Mouse (Mus musculus) lung, postnatal 0 days (tissue): Measurements from ENCODE around the gene Cysrt1. TPM values are rescaled to one million over a fixed set of nuclear protein-coding genes. Genes with fewer than 3 reads are reported as not detected.

Source experiments
- ATAC-seq: fragments of 200-750 bp; cut with Nextera tagmentation; 2 replicates; pipeline ENCODE4 v1.8.0; 2017; ENCODE audit warnings: moderate library complexity
- DNase-seq: peaks from one replicate; pipeline ENCODE4 v3.0.0-alpha.2; 2016; ENCODE audit warnings: low spot score
- H3K27ac ChIP-seq: fragments of 300-500 bp; sonication (generic); 2 replicates; pipeline ENCODE4 v1.5.1; 2014; ENCODE audit warnings: antibody characterized with exemption, mild to moderate bottlenecking, low read length, mixed read lengths
- H3K27me3 ChIP-seq: fragments of 300-500 bp; sonication (generic); replicated peaks from 2 replicates; pipeline ENCODE4 v1.6.1; 2014; ENCODE audit warnings: low read length, mixed read lengths; ENCODE audit not compliant: insufficient read depth
- H3K36me3 ChIP-seq: fragments of 300-500 bp; sonication (generic); 2 replicates; pipeline ENCODE4 v1.6.1; 2014; ENCODE audit warnings: low read length, mixed read lengths; ENCODE audit not compliant: insufficient read depth
- H3K4me1 ChIP-seq: fragments of 300-500 bp; sonication (generic); 2 replicates; pipeline ENCODE4 v1.6.1; 2014; ENCODE audit warnings: antibody characterized with exemption, low read depth, low read length, mixed read lengths; ENCODE audit not compliant: insufficient read depth
- H3K4me2 ChIP-seq: fragments of 300-500 bp; sonication (generic); replicated peaks from 2 replicates; pipeline ENCODE4 v1.6.1; 2014; ENCODE audit warnings: low read depth, mild to moderate bottlenecking, low read length, moderate library complexity, mixed read lengths
- H3K4me3 ChIP-seq: fragments of 300-500 bp; sonication (generic); 2 replicates; pipeline ENCODE4 v1.5.1; 2014; ENCODE audit warnings: low read depth, low read length
- H3K9ac ChIP-seq: fragments of 300-500 bp; sonication (generic); replicated peaks from 2 replicates; pipeline ENCODE4 v1.6.1; 2014; ENCODE audit warnings: low read depth, mild to moderate bottlenecking
- H3K9me3 ChIP-seq: fragments of 300-500 bp; sonication (generic); 2 replicates; pipeline ENCODE4 v1.6.1; 2016; ENCODE audit warnings: low read length, mixed read lengths
- CTCF ChIP-seq: IDR thresholded peaks from 2 replicates; pipeline ENCODE4 v1.5.1; 2016; ENCODE audit warnings: antibody characterized with exemption, mild to moderate bottlenecking
- EP300 ChIP-seq: IDR thresholded peaks from 2 replicates; pipeline ENCODE4 v1.6.1; 2016; ENCODE audit warnings: antibody characterized with exemption, mild to moderate bottlenecking, control low read depth
- WGBS: fragments of 180-500 bp; shearing (Covaris S2); extraction: QIAGEN DNeasy Blood & Tissue Kit; methylation state at CpG from one replicate; pipeline ENCODE4 v1.1.7; 2014; 5-methylcytosine and 5-hydroxymethylcytosine counted together
- polyA plus RNA-seq: library from polyadenylated mRNA; unstranded; fragments of >200 nt; fragmentation: Nextera tagmentation; extraction: Ambion mirVana; gene quantifications from 2 replicates; pipeline ENCODE4 v1.2.1, GENCODE M21; 2015

The Cysrt1 gene
- polyA plus RNA-seq, 1 experiment from 2014 or later, result 0.85 TPM

DNA sequence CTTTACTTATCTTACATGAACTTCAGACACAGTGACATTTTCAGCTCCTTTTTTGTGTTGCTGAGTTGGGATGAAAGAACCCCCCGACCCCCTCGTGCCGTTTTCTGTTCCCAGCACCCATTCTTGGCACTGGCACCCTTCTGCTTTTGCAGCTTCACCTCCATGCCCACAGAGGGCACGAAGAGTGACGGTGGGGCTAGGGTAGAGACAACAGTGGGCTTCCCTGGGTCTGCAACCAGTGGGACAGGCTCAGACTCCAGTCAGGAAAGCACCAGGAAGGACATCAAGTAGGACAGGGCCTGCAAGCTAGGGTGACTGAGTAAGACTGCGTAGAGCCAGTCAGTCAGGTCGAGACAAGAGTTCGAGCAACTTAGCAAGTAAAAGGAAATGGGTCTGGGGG, 1.9 kb downstream of the Cysrt1 start:
- Histone ChIP-seq H3K4me2 (peak overlapping the region; percentile 79), H3K27me3 (peaks cover 9% of the 10 kb centered on the region; the same call in 1 of the 2 replicates), H3K9ac (no peak overlapping the region), H3K4me3 (no peak overlapping the region), H3K27ac (no peak overlapping the region), H3K9me3 (no peaks in the 10 kb centered on the region), H3K4me1 (peaks cover 11% of the 10 kb centered on the region), H3K36me3 (no peaks in the 10 kb centered on the region)
- 46% methylated on average over 8 of the region's 8 CpGs for WGBS
- no peak for ATAC-seq
- no peak for TF ChIP-seq CTCF
- no peak for TF ChIP-seq EP300
- no peak for DNase-seq

GRCm38 (mm10) chr2:25239766-25240165, 2.5 kb downstream of the Cysrt1 start:
- Histone ChIP-seq H3K36me3 (no peaks in the 10 kb centered on the region), H3K27ac (no peak overlapping the region), H3K9ac (no peak overlapping the region), H3K9me3 (no peaks in the 10 kb centered on the region), H3K27me3 (peaks cover 9% of the 10 kb centered on the region; the same call in 1 of the 2 replicates), H3K4me2 (no peak overlapping the region), H3K4me1 (peaks cover 11% of the 10 kb centered on the region), H3K4me3 (no peak overlapping the region)
- no peak for DNase-seq
- TF ChIP-seq EP300 (no peak), CTCF (no peak)
- WGBS, result 77% methylated on average over 3 of the region's 3 CpGs
- no peak for ATAC-seq

DNA sequence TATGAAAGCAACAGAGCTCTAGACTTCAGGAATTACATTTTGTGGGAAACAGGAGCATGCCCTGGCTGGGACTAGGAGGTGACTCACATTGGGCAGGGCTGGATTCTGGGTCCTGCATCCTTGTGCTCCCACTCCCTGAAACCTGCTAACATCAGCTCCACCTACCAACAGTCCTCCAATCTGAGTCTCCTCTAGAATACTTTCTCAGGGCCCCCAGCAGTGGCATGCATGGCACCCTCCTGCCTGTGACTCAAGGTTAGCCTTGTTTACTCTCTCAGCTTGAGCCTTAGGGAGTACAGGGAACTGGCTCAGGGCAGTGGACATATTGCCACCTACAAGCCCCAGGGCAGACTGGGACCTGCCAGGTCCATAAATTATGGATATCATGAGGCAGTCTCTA, 4.1 kb downstream of the Cysrt1 start:
- DNase-seq (peak; percentile 70), ATAC-seq (peak; percentile 43)
- H3K27me3 ChIP-seq, result peaks cover 9% of the 10 kb centered on the region; the same call in 1 of the 2 replicates
- H3K4me1 ChIP-seq, result peaks cover 11% of the 10 kb centered on the region
- TF ChIP-seq CTCF (no peak), EP300 (no peak; the same call in 1 of the 2 replicates)
- no peak overlapping the region for H3K9ac ChIP-seq
- H3K36me3 ChIP-seq, result no peaks in the 10 kb centered on the region
- H3K4me2 ChIP-seq, result no peak overlapping the region
- no peak overlapping the region for H3K4me3 ChIP-seq
- H3K27ac ChIP-seq, result peak overlapping the region; percentile 69
- H3K9me3 ChIP-seq, result no peaks in the 10 kb centered on the region

DNA sequence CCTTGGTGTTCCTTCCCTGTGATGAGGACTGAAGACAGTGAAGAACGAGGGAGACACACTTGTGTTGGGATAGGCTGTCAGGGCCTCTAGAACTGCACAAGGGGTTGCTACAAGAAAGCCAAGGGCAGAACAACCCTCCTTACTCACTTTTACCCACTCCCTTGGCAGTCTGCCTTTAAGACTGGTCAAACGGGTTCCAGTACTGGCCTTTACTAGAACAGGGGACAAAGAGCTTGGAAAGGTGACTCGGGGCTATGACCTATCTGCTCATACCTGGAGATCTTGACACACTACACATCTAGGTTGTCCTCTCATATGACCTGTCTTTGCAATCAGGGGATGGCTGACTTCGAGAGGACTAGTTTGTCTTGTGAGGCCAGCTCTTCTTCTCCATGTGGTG, 4.7 kb downstream of the Cysrt1 start:
- H3K27me3 ChIP-seq, result peaks cover 8% of the 10 kb centered on the region; the same call in 1 of the 2 replicates
- ATAC-seq (peak; percentile 56), DNase-seq (peak; percentile 81)
- TF ChIP-seq CTCF, result no peak
- peak; percentile 25; the same call in 1 of the 2 replicates for TF ChIP-seq EP300
- no peak overlapping the region for H3K9ac ChIP-seq
- H3K4me2 ChIP-seq, result no peak overlapping the region
- no peak overlapping the region for H3K4me3 ChIP-seq
- peak overlapping the region; percentile 69 for H3K27ac ChIP-seq
- peaks cover 11% of the 10 kb centered on the region for H3K4me1 ChIP-seq
- no peaks in the 10 kb centered on the region for H3K9me3 ChIP-seq
- no peaks in the 10 kb centered on the region for H3K36me3 ChIP-seq
- WGBS, result 30% methylated on average over 4 of the region's 4 CpGs

- peak within 1 kb of the TSS; percentile 69; the same call in 1 of the 2 replicates for H3K27ac ChIP-seq
- H3K9me3 ChIP-seq, result no peaks in the 10 kb centered on the region
- no peak within 1 kb of the TSS for H3K9ac ChIP-seq
- H3K4me3 ChIP-seq, result no peak within 1 kb of the TSS
- ATAC-seq (no peak), DNase-seq (no peak)
- 21% methylated on average over 8 of the region's 8 CpGs for WGBS
- peaks cover 3% of the 10 kb centered on the region; the same call in 1 of the 2 replicates for H3K27me3 ChIP-seq
- no peaks in the 10 kb centered on the region for H3K36me3 ChIP-seq
- H3K4me1 ChIP-seq, result peaks cover 7% of the 10 kb centered on the region; the same call in 1 of the 2 replicates
- H3K4me2 ChIP-seq, result no peak within 1 kb of the TSS
- TF ChIP-seq CTCF (no peak), EP300 (no peak)
These were observed 5.6 kb downstream of the Cysrt1 start, which contains the start of gene Rnf224 for GRCm38 (mm10) chr2:25236614-25237013. Rnf224 (minus strand) TSS chr2:25236787.

DNA sequence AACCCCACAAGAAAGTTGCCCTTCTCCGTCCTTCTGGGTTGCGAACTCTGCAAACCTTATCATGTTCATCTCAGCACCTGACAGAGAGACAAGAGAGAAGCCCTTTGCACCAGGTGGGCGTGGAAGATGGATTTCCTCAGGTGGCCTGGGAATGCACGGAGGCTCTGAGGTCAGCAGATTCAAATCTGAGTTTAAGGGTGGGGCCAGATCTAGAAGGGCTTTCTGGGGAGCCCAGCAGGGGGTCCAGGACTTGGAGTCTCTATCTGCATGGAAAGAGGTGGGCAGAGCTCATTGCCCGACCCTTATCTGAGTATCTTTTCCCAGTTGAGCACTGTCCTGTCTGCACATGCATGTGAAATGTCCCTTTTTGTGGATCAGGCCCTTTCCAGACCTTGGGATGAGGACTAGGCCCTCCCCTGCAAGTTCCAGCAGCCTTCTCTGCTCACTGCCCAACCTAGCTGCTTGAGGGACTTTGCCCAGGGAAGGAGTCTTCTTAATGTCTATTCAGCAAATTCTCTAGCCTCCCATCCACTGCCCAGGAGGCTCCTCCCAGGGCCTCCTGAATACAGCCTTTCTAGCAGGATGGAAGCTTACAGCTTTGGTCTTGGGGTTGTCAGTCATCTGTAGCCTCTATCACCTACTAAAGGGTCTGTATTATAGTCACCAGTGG, 7.6 kb downstream of the Cysrt1 start:
- Histone ChIP-seq H3K9ac (no peak overlapping the region), H3K4me1 (no peaks in the 10 kb centered on the region), H3K36me3 (no peaks in the 10 kb centered on the region), H3K9me3 (no peaks in the 10 kb centered on the region), H3K27ac (no peak overlapping the region), H3K27me3 (no peaks in the 10 kb centered on the region; the same call in 1 of the 2 replicates), H3K4me3 (no peak overlapping the region), H3K4me2 (no peak overlapping the region)
- no peak for DNase-seq
- 42% methylated on average over 5 of the region's 5 CpGs for WGBS
- TF ChIP-seq EP300 (no peak), CTCF (no peak)
- ATAC-seq, result no peak
